Mouse (Mus musculus): Measurements from ENCODE around the gene Chpf2.
"Not testable (repeated sequence)": the region's sequence is repeated elsewhere in the genome, so short reads cannot be mapped to it uniquely, and the experiment has no call there.

The Chpf2 gene

GRCm38 (mm10) chr5:24586547-24587199 is at the start of gene Chpf2:
Chpf2 (plus strand) TSS chr5:24586741.
- no peak for DNase-seq (ENCODE audit: low read depth, low spot score)

GRCm38 (mm10) chr5:24537618-24538017 is 48.9 kb upstream of the Chpf2 start:
- DNase-seq (ENCODE audit: low read depth, low spot score), result no peak

DNA sequence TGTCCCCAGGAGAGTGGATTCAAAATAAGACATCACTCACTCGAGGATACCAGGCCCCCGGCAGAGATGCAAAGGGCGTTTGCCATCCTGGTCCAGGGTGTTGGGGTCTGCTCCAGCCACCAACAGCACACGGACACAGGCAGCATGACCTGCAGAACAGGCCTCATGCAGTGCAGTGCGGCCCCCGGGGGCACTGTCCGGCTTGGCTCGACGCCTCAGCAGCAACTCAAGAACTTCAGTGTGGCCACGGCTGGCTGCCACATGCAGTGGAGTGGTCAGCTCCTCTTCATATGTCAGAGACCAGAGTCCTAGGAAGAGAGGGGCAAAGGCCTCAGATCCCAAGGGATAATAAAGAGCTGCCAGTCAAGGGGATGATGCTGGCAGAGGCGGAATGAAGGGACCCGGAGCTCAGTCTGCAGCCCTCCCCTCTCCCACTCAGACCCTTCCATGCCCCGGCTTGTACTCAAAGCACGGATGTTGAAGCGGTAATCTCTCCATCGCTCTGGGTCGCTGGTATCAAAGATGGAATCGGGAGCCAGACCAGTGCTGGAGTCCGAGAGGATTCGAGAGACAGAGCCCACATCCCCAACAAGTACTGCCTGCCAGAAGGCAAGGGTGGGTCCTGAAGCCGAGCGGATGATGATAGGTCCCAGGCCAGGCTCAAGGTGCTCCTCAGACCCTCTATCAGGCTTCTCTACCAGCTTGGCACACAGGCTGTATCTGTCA is 46.8 kb upstream of the Chpf2 start:
- no peak for DNase-seq (ENCODE audit: low read depth, low spot score)

- DNase-seq (ENCODE audit: low read depth, low spot score), result no peak
Observed at GRCm38 (mm10) chr5:24540387-24541143, 46.0 kb upstream of the Chpf2 start, which contains the start of gene Asb10. Asb10 (minus strand) TSS chr5:24540978.

DNA sequence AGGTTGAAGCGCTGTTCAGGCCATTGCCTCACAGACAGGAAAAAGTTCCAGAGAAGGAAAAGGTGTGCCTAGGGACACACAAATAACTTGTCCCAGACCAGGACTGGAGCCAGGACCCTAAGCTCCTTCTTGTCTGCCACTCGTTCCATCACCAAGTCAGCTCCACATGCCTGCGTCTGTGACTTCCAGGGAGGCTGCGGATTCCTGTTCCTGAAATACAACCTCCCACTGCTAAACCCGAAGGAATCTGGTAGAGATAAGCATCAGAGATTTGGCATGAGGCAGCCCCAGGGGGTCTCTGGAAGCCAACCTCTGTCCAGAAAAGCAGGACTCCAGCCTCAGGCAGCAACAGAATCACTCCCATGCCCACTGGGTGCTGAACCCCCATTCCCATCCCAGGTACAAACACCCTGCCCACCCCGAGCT is 45.4 kb upstream of the Chpf2 start:
- no peak for DNase-seq (ENCODE audit: low read depth, low spot score)

DNA sequence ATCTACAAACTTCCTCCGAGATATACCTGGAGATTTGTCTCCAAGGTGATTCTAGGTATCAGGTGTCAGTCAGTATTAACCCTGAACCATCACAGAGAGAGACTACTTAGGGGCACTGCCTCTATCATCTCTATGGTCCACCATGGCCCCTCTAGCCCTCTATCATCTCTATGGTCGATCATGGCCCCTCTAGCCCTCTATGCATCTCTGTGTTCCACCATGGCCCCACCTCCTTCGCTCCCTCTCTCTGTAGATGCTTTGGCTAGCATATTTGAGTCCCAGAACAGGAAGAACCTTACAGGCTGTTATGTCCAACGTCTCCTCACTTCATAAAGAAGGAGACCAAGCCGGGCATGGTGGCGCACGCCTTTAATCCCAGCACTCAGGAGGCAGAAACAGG is 43.9 kb upstream of the Chpf2 start:
- no peak for DNase-seq (ENCODE audit: low read depth, low spot score)

- peak; percentile 40 for DNase-seq (ENCODE audit: low read depth, low spot score)
Observed at GRCm38 (mm10) chr5:24550598-24551316, 35.8 kb upstream of the Chpf2 start.

- DNase-seq (ENCODE audit: low read depth, low spot score), result no peak
Observed at GRCm38 (mm10) chr5:24551317-24551688, 35.2 kb upstream of the Chpf2 start.

DNA sequence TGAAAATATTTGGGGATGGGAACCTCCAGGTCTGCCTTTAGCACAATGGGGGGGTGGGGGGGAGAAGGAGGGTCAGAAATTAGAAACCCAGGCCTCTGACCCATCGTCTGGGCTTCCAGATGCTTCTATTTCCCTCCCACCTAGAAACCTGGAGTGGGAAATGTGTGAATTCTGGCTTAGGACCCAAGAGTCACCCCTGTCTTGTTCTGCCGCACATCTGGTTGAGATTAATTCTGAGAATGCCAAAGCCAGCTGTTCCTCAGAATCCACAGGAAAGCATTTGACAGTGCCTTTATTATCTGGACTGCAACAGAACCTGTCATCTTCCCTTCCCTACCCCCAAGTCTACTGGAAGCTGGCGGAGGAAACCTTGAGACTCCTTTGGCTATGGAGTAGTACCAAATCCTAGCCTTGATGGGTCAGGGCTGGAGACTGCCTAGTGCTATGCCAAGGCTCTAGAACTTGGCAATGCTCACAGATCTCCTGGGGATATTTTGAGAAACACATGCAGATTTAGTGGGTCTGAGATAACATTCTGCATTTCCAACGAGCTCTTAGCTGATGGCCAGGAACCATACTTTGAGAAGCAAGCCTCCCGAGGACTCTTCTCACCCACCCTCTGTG is 32.8 kb upstream of the Chpf2 start:
- DNase-seq (ENCODE audit: low read depth, low spot score), result no peak

GRCm38 (mm10) chr5:24555335-24555734 is 31.2 kb upstream of the Chpf2 start:
- not testable (repeated sequence) for DNase-seq (ENCODE audit: low read depth, low spot score)

GRCm38 (mm10) chr5:24556709-24557108 is 29.8 kb upstream of the Chpf2 start, which contains the start of gene 4931409K22Rik:
4931409K22Rik (minus strand) TSS chr5:24556809.
- DNase-seq (ENCODE audit: low read depth, low spot score), result no peak

- no peak for DNase-seq (ENCODE audit: low read depth, low spot score)
Observed at GRCm38 (mm10) chr5:24575948-24576347, 10.6 kb upstream of the Chpf2 start.

DNA sequence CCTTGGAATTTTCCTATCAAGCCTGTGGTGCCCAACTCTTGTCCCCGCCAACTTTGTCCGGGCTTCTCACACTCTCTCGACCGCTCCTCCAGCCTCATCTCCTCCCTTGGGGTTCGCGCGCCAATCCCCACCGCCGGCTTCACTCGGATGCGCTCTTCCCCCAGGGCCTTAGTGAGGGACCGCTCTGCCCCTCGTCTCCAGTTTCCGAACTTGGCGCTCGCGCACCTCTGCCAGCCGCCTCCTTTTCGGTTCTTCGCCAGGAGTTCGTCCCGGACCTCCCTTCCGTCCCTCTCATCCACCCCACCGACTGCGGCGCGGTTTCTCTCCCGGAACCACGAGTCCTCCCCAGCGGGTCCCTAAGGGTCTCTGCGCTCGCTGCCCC is 9.7 kb upstream of the Chpf2 start:
- no peak for DNase-seq (ENCODE audit: low read depth, low spot score)

DNA sequence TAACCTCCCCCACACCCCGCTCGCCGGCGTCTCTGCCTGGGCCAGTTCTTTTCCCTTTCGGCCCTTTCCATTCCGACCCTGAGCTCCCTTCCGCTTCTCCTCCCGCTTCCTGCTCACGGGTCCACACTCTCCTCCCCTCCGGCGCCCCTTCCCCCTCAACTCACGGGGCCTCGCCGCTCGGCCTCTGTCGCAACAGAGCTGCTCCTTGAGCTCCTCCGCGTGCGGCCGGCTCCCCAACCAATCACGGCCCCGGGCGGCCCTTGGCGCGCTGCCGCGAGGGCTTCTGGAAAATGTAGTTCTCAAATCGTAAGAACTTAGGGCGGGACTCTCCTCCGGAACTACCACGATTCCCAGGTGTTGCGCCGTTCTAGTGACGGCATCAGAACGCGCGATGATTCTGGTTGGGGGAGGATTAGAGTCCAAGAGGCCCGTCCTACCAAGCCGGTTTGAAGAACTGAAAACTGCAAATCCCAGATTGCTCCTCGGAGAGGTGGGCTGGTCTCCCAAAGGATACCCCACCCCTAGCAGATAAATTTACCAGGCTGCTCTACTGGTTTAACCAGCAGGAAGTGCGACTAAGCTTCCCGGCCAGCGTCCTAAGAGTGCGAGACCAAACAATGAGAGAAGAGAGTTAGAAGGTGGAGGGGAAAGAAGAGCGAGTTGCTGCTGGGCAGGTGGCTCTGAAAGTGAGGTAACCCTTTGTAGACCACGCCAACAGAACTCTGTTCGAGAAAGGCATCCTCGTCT is 9.2 kb upstream of the Chpf2 start, which contains the start of gene Abcf2:
Abcf2 (minus strand) TSS at position 285 of the 747 bp plus-strand sequence.
- DNase-seq (ENCODE audit: low read depth, low spot score), result peak; percentile 100

- DNase-seq (ENCODE audit: low read depth, low spot score), result no peak
Observed at GRCm38 (mm10) chr5:24578109-24578963, 8.2 kb upstream of the Chpf2 start.

DNA sequence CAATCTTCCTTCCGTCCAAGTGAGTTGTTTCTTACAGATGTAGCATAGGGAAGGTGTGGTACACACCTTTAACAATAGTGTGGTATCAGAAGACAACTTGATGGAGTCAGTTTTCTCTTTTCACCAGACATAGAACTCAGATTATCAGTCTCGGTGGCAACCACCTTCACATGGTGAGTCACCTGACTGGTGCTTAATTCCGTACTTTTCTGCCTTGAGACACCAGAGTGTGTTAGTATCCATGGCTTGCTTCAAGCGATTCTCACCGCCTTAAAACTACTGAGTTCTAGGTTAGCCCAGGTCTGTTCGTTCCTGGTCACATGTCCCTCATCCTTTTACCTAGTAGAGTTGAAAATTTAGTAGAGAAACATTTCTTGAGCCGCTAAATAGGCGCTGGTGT is 435 bp upstream of the Chpf2 start:
- DNase-seq (ENCODE audit: low read depth, low spot score), result no peak

DNA sequence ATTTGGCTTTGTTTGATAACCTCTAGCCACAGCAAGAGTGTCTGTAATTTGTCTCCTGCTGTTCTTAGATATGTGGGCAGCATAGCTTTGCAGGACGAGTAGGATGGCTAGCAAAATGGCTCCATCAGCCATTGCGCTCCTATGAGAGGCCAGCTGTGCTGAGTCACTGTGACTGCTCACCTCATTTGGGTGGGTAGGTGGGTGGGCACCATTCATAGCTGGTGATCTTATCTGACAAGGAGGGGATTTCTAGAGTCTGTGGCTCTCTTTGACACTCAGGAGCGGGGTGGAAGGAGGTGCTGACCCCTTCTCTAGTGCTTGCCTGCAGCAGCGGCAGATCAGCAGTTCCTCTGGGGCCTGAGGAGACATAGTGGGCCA is 648 bp downstream of the Chpf2 start:
- DNase-seq (ENCODE audit: low read depth, low spot score), result no peak

- DNase-seq (ENCODE audit: low read depth, low spot score), result no peak
Observed at GRCm38 (mm10) chr5:24589511-24590500, 3.3 kb downstream of the Chpf2 start.
